Mouse (Mus musculus) kidney, adult 2 months (tissue): ENCODE data around the gene Parp9.

Experiments used
- CTCF ChIP-seq: fragments of 200-500 bp; conservative IDR thresholded peaks from 2 replicates; pipeline ENCODE4 v1.5.1; 2011; ENCODE audit warnings: low read depth, mild to moderate bottlenecking, control low read depth, low read length, moderate library complexity, mixed read lengths; ENCODE audit not compliant: insufficient read depth, insufficient read length
- POLR2A ChIP-seq: fragments of 200-500 bp; IDR thresholded peaks from one replicate; pipeline ENCODE4 v1.6.1; 2011; ENCODE audit warnings: low read depth, low read length, control low read depth

DNA sequence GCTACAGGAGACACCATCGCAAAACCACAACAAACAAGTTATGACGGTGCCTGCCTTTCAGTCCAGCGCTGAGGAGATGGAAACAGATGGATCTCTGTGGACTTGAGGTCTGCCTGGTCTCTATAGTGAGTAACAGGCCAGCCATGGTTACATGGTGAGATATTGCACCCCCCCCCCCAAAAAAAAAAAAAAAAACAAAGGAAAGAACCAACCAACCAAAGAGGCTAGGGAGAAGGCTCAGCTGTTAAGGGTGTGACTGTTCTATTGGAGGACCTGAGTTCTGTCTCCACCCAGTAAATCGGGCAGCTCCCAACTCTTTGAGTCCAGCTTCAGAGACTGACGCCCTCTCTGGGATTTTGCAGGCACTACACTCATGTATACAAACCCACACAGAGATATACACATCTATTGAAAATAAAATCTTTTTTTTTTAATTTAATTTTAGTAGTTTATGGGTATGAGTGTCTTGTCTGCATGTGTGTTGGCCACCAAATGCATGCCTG is 14.4 kb downstream of the Parp9 start:
- TF ChIP-seq CTCF (no peak), POLR2A (no peak)
